Mouse (Mus musculus): Measurements from ENCODE around the gene Sumo3. TPM values are rescaled to one million over a fixed set of nuclear protein-coding genes. Genes with fewer than 3 reads are reported as not detected.

Sumo3 gene
- polyA plus RNA-seq, 1 experiment from 2014 or later = 350 TPM

GRCm38 (mm10) chr10:77580027-77580920, 25.6 kb upstream of the Sumo3 start:
- Histone ChIP-seq H3K9ac (no peak overlapping the region), H3K27ac (no peak overlapping the region), H3K27me3 (no peaks in the 10 kb centered on the region), H3K4me2 (peak overlapping the region; percentile 64; the same call in 1 of the 2 replicates), H3K4me1 (peaks cover 24% of the 10 kb centered on the region), H3K9me3 (no peaks in the 10 kb centered on the region), H3K4me3 (no peak overlapping the region), H3K36me3 (no peaks in the 10 kb centered on the region)
- WGBS = 52% methylated on average over 10 of the region's 10 CpGs
- no peak for ATAC-seq (ENCODE audit: borderline replicate concordance, extremely low read depth, low FRiP score, low TSS enrichment)

- peak overlapping the region; percentile 38 for H3K9ac ChIP-seq
- 5% methylated on average over 8 of the region's 8 CpGs for WGBS
- no peak for ATAC-seq (ENCODE audit: borderline replicate concordance, extremely low read depth, low FRiP score, low TSS enrichment)
Observed at GRCm38 (mm10) chr10:77581023-77581407, 24.9 kb upstream of the Sumo3 start.

GRCm38 (mm10) chr10:77581408-77582284, 24.3 kb upstream of the Sumo3 start, which contains the start of gene Pttg1ip:
Gene Pttg1ip (plus strand): TSS chr10:77581720.
- Histone ChIP-seq H3K4me3 (peak within 1 kb of the TSS; percentile 76), H3K4me1 (peaks cover 24% of the 10 kb centered on the region), H3K9ac (peak within 1 kb of the TSS; percentile 81), H3K36me3 (no peaks in the 10 kb centered on the region), H3K9me3 (no peaks in the 10 kb centered on the region), H3K4me2 (peak within 1 kb of the TSS; percentile 64), H3K27me3 (no peaks in the 10 kb centered on the region), H3K27ac (peak within 1 kb of the TSS; percentile 93)
- WGBS = under 1% methylated on average over 64 of the region's 64 CpGs
- peak; percentile 96 for ATAC-seq (ENCODE audit: borderline replicate concordance, extremely low read depth, low FRiP score, low TSS enrichment)

More at GRCm38 (mm10) chr10:77581023-77581407, 24.9 kb upstream of the Sumo3 start:
- H3K27me3 ChIP-seq = no peaks in the 10 kb centered on the region
- H3K4me2 ChIP-seq = peak overlapping the region; percentile 64
- H3K4me1 ChIP-seq = peaks cover 24% of the 10 kb centered on the region
- H3K27ac ChIP-seq = no peak overlapping the region
- H3K36me3 ChIP-seq = no peaks in the 10 kb centered on the region
- peak overlapping the region; percentile 76 for H3K4me3 ChIP-seq
- no peaks in the 10 kb centered on the region for H3K9me3 ChIP-seq

DNA sequence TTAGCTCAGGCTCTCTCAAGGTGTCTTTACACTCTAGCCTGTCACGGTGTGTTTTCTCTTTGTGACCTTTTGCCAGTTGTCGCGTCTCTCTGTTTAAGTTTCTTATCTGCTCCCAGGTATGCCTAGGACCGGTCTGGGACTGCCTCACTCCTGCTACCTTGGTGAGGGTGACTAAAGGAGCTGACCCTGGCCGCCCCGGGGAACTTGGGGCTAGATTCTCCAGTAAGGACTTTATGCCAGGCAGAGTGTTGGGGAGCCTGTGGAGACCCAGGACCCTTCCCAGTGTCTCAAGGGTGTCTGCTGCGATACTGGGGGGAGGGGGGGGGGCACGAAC, 23.6 kb upstream of the Sumo3 start:
- peak overlapping the region; percentile 76 for H3K4me3 ChIP-seq
- H3K27me3 ChIP-seq = no peaks in the 10 kb centered on the region
- H3K9ac ChIP-seq = peak overlapping the region; percentile 81
- 6% methylated on average over 8 of the region's 8 CpGs for WGBS
- H3K36me3 ChIP-seq = peaks cover 1% of the 10 kb centered on the region; the same call in 1 of the 2 replicates
- H3K4me1 ChIP-seq = peaks cover 24% of the 10 kb centered on the region
- no peak for ATAC-seq (ENCODE audit: borderline replicate concordance, extremely low read depth, low FRiP score, low TSS enrichment)
- peak overlapping the region; percentile 64 for H3K4me2 ChIP-seq
- no peaks in the 10 kb centered on the region for H3K9me3 ChIP-seq
- H3K27ac ChIP-seq = peak overlapping the region; percentile 93

- H3K27me3 ChIP-seq = no peaks in the 10 kb centered on the region
- no peak overlapping the region for H3K4me2 ChIP-seq
- 62% methylated on average over 10 of the region's 10 CpGs for WGBS
- H3K27ac ChIP-seq = no peak overlapping the region
- H3K4me1 ChIP-seq = peaks cover 26% of the 10 kb centered on the region
- peaks cover 13% of the 10 kb centered on the region; the same call in 1 of the 2 replicates for H3K36me3 ChIP-seq
- H3K9ac ChIP-seq = no peak overlapping the region
- no peak for ATAC-seq (ENCODE audit: borderline replicate concordance, extremely low read depth, low FRiP score, low TSS enrichment)
- H3K4me3 ChIP-seq = no peak overlapping the region
- no peaks in the 10 kb centered on the region for H3K9me3 ChIP-seq
Observed at GRCm38 (mm10) chr10:77583795-77584422, 22.0 kb upstream of the Sumo3 start.

- H3K4me1 ChIP-seq = peaks cover 29% of the 10 kb centered on the region
- no peaks in the 10 kb centered on the region for H3K9me3 ChIP-seq
- 78% methylated on average over 3 of the region's 3 CpGs for WGBS
- H3K4me3 ChIP-seq = no peak overlapping the region
- H3K36me3 ChIP-seq = peaks cover 22% of the 10 kb centered on the region; the same call in 1 of the 2 replicates
- H3K27me3 ChIP-seq = no peaks in the 10 kb centered on the region
- no peak overlapping the region for H3K9ac ChIP-seq
- ATAC-seq (ENCODE audit: borderline replicate concordance, extremely low read depth, low FRiP score, low TSS enrichment) = no peak
- no peak overlapping the region for H3K4me2 ChIP-seq
- H3K27ac ChIP-seq = no peak overlapping the region
Observed at GRCm38 (mm10) chr10:77586637-77587036, 19.3 kb upstream of the Sumo3 start.

DNA sequence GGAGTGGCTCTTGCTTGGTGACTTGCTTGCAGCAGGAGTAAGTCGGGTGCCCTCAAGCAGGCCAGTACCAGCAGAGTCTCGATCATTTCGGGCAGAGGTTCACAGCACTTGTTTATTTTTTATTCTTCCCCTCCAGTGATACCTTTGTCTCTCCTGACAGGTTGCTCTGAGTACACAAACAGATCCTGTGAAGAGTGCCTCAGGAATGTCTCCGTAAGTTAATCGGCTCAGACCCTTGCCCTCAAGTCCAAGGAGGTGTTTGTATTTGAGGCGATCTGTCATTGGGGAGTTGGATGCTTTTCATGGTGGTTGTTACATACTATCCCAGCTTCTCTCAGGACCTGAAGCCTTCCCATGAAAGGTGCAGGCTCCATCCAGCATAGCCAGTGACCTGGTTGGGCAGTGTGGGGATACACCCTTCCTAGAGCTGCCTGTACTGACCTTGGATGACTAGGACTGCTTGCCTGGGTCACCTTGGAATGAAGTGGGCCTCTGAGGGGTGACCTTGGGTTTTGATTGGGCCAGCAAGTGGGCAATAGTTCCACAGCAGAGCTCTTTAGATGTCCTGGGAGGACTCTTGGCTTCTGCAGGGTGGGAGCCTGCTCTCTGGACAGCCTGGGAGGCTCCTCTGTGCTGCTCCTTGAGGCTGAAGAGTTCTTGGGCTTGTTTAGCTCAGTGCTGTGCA, 18.7 kb upstream of the Sumo3 start:
- Histone ChIP-seq H3K9ac (no peak overlapping the region), H3K9me3 (no peaks in the 10 kb centered on the region), H3K27ac (no peak overlapping the region), H3K27me3 (no peaks in the 10 kb centered on the region), H3K4me3 (no peak overlapping the region), H3K36me3 (peaks cover 23% of the 10 kb centered on the region; the same call in 1 of the 2 replicates), H3K4me1 (peaks cover 29% of the 10 kb centered on the region), H3K4me2 (no peak overlapping the region)
- 35% methylated on average over 6 of the region's 6 CpGs for WGBS
- ATAC-seq (ENCODE audit: borderline replicate concordance, extremely low read depth, low FRiP score, low TSS enrichment) = no peak

DNA sequence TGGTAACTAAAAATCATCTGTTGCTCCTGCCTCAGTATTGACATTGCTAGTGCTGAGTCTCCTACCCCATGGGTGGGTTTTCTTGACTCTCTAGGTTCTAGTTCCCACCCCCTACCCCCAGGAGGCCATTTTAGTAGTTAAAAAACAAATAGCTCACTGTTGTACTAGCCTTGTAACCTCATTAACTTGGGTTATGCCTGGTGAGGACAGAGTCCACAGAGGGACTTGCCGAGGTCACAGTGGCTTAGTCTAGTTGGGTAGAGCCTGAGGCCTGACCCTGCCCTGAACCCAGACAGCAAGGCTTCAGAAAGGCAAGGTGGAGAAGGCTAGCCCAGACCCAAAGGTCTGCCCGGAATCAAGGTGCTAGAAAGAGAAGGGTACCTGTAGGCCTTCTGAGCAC, 17.9 kb upstream of the Sumo3 start:
- WGBS = 85% methylated on average over 2 of the region's 2 CpGs
- no peaks in the 10 kb centered on the region for H3K27me3 ChIP-seq
- no peak overlapping the region for H3K4me3 ChIP-seq
- peaks cover 21% of the 10 kb centered on the region for H3K4me1 ChIP-seq
- H3K9ac ChIP-seq = no peak overlapping the region
- H3K36me3 ChIP-seq = peaks cover 31% of the 10 kb centered on the region
- ATAC-seq (ENCODE audit: borderline replicate concordance, extremely low read depth, low FRiP score, low TSS enrichment) = no peak
- H3K9me3 ChIP-seq = no peaks in the 10 kb centered on the region
- H3K4me2 ChIP-seq = no peak overlapping the region
- H3K27ac ChIP-seq = no peak overlapping the region

DNA sequence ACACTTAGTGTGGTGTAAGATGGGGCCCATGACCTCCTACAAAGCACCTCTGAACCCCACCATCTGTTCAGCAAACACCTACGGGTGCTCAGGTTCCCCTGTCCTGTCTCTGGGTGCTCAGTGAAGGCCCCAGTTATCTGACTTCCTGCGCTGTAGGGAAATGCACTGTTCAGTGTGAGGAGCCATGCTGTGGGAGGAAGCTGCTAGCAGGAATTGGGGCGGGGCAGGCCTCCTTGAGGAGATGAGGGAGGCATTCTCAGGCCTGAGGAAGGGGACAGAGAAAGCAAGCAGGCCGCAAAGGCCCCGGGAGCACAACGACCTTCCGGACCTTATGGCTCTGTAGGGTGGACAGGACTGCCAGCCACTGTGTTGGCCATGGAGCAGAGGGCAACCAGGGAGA, 16.8 kb upstream of the Sumo3 start:
- H3K27me3 ChIP-seq = no peaks in the 10 kb centered on the region
- no peak overlapping the region for H3K4me3 ChIP-seq
- H3K4me2 ChIP-seq = no peak overlapping the region
- H3K4me1 ChIP-seq = peaks cover 11% of the 10 kb centered on the region; the same call in 1 of the 2 replicates
- no peak overlapping the region for H3K27ac ChIP-seq
- H3K9ac ChIP-seq = no peak overlapping the region
- H3K36me3 ChIP-seq = peaks cover 41% of the 10 kb centered on the region
- ATAC-seq (ENCODE audit: borderline replicate concordance, extremely low read depth, low FRiP score, low TSS enrichment) = no peak
- WGBS = 70% methylated on average over 7 of the region's 7 CpGs
- no peaks in the 10 kb centered on the region for H3K9me3 ChIP-seq

- H3K27ac ChIP-seq = no peak overlapping the region
- no peaks in the 10 kb centered on the region for H3K9me3 ChIP-seq
- no peak overlapping the region for H3K9ac ChIP-seq
- H3K4me3 ChIP-seq = no peak overlapping the region
- H3K4me1 ChIP-seq = 0 out of 2 replicates have a peak, but pooled peaks cover 11% of the 10 kb centered on the region
- 55% methylated on average over 8 of the region's 8 CpGs for WGBS
- H3K27me3 ChIP-seq = no peaks in the 10 kb centered on the region
- H3K36me3 ChIP-seq = peaks cover 48% of the 10 kb centered on the region
- no peak overlapping the region for H3K4me2 ChIP-seq
- ATAC-seq (ENCODE audit: borderline replicate concordance, extremely low read depth, low FRiP score, low TSS enrichment) = no peak
Observed at GRCm38 (mm10) chr10:77589749-77590148, 16.1 kb upstream of the Sumo3 start.

DNA sequence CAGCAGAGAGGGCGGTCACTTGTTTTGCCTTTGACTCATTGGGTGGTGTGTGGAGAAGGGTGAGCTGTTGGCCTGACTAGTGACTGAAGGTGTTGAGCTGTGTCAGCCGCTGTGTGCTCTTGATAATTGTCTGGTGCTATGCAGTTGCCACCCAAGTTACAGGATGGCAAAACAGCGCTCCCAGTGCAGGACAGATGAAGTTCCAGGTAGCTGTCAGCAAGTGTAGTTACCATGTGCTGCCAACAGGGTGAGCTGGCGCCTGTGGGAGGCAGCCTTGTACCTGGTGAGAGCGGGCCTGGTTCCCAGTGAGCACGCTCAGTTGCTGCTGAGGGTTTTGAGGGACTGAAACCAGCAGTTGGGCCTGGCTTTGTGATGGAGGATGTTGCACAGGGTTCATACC, 15.1 kb upstream of the Sumo3 start:
- WGBS = 46% methylated on average over 6 of the region's 6 CpGs
- ATAC-seq (ENCODE audit: borderline replicate concordance, extremely low read depth, low FRiP score, low TSS enrichment) = peak; percentile 45; the same call in 1 of the 2 replicates
- H3K4me3 ChIP-seq = no peak overlapping the region
- H3K9me3 ChIP-seq = no peaks in the 10 kb centered on the region
- no peak overlapping the region for H3K9ac ChIP-seq
- no peaks in the 10 kb centered on the region for H3K27me3 ChIP-seq
- H3K27ac ChIP-seq = no peak overlapping the region
- H3K4me2 ChIP-seq = no peak overlapping the region
- H3K4me1 ChIP-seq = 0 out of 2 replicates have a peak, but pooled peaks cover 11% of the 10 kb centered on the region
- H3K36me3 ChIP-seq = peaks cover 58% of the 10 kb centered on the region

Data from lung, embryonic 15.5 days (tissue).